Mouse (Mus musculus): ENCODE data around the gene Gm4881.
"Not testable (repeated sequence)": the region's sequence is repeated elsewhere in the genome, so short reads cannot be mapped to it uniquely, and the experiment has no call there.

Gene Gm4881

GRCm38 (mm10) chr7:24896269-24896668 lies 48.0 kb downstream of the Gm4881 start:
- DNase-seq (ENCODE audit: low spot score in 2 of 2): peak in 1 of 2 experiments; percentile 41

DNA sequence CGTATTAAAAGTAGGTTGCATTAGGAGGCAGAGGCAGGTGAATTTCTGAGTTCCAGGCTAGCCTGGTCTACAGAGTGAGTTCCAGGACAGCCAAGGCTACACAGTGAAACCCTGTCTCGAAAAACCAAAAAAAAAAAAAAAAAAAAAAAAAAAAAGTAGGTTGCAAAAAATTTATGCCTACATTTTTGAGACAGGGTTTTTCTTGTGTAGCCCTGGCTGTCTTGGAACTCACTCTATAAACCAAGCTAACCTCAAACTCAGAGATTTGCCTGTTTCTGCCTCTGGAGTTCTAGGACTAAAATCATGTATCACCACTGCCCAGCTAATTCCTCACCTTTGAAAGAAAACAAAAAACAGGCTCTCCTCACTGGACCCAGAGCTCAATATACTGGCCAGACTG lies 48.5 kb downstream of the Gm4881 start:
- not testable (repeated sequence) for DNase-seq (ENCODE audit: low spot score in 2 of 2)

DNA sequence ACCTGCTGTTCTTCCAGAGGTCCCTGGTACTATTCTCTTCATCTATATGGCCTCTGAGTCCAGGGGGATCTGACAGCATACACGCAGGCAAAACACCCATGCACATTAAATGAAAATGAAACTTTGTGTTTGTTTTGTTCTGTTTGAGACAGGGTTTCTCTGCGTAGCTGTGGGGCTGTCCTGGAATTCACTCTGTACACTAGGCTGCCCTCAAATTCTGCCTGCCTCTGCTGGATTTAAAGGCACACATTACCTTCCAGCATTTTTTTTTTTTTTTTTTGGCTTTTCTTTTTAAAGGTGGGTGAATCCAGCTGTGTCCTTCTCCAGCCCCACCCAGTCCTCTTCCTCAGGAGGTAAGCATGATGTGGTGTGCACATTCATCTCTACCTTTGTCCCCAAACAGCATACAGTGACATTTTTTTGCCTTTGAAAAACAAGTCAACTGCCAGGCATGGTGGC lies 52.1 kb downstream of the Gm4881 start:
- DNase-seq (ENCODE audit: low spot score in 2 of 2): no peak

DNA sequence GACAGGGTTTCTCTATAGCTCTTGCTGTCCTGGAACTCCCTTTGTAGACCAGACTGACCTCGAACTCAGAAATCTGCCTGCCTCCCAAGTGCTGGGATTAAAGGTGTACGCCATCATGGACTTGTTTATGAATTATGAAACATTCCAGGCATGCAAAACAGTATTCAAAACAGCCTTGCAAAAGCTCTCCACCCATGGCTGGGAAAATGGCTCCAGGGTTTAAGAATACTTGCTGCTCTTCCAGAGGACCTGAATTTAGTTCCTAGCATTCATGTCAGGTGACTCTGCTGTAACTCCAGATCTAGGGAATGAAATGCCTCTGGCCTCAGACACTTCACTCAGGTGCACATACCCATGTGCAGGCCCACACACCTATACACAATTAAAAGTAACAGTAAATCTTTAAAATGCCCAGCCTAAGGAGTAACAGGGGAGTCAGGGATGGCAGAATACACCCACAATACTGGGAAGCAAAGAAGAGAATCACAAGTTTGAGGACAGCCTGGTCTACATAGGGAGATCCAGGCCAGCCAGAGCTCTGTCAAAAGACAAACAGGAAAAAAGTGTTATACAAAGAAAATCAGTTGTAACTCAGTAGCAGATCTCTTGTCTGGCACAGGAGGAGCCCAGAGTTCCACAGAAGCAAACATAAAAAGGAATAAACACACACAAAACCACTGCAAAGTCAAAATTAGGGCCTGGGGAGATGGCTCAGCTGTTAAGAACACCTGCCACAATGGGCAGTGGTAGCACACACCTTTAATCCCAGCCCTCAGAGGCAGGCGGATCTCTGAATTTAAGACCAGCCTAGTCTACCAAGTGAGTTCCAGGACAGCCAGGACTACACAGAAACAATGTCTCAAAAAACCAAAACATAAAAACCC lies 52.8 kb downstream of the Gm4881 start:
- DNase-seq (ENCODE audit: low spot score in 2 of 2): no peak

GRCm38 (mm10) chr7:24890281-24891216 lies 53.7 kb downstream of the Gm4881 start:
- DNase-seq (ENCODE audit: low spot score in 2 of 2): peak; percentile 74 to 86

- DNase-seq (ENCODE audit: low spot score in 2 of 2): no peak
These were observed 54.7 kb downstream of the Gm4881 start for GRCm38 (mm10) chr7:24889431-24890220.

DNA sequence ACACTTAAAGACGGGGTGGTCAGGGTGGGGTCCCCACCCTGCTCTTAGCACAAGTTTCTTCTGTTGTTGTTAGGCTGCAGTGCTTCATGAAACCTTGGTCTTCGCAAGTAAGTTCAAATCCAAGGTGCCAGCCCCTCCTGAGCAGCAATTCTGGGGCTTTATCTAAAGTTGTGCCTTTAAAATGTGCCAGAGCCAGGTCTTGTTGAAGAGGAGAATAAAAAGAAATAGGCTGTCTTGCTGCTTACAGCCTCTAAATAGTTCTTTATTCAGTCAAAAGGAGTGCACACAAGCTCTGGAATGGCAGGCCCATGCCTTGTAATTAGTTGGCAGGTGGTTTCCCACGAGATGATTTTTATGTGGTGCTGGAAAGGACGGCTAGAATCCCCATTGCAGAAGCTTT lies 57.2 kb downstream of the Gm4881 start:
- no peak for DNase-seq (ENCODE audit: low spot score in 2 of 2)

- no peak for DNase-seq (ENCODE audit: low spot score in 2 of 2)
These were observed 58.0 kb downstream of the Gm4881 start for GRCm38 (mm10) chr7:24886308-24886633.

DNA sequence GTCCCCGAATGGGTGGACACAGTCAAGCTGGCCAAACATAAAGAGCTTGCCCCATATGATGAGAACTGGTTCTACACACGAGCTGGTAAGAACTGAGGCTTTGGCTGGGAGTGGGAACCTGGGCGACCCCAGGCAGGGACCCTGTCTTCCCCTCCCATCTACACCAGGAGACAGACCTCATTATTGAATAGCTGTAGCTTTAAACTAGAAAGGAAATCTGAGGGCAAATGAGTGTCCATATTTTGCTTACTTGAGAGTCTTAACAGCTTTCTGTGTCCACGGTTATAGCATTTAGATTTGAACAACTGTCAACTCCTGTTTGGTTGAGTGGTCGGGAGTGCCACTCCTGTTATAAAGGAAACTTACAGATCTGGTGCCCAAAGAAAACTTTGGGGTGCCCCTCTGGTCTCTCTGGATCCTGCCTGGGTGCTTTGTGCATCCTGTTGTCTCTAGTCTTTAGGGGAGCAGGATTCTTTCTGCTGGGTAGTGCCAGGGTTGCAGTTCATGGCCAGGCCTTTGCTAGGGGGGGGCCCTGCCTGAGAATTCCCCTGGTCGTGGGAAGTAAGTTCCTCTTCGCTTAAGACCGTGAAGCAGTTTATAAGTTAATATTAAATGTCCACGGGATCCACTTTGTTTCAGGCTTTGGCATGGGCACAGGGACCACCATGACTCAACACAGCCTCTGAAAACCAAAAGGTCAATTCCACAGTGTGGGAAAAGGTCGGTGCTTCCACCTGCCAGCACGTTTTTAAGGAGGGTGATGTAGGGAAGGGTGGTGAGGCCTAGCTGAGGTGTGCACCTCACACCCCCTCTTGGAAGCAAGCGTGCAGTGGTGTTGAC lies 58.6 kb downstream of the Gm4881 start:
- no peak for DNase-seq (ENCODE audit: low spot score in 2 of 2)

- DNase-seq (ENCODE audit: low spot score in 2 of 2): no peak
These were observed 59.5 kb downstream of the Gm4881 start for GRCm38 (mm10) chr7:24884693-24885291.

GRCm38 (mm10) chr7:24883896-24884692 lies 60.2 kb downstream of the Gm4881 start, which contains the start of gene Rps19:
Gene Rps19 (plus strand): TSS chr7:24884371.
- peak; percentile 98 to 99 for DNase-seq (ENCODE audit: low spot score in 2 of 2)

GRCm38 (mm10) chr7:24882416-24883199 lies 61.7 kb downstream of the Gm4881 start:
- DNase-seq (ENCODE audit: low spot score in 2 of 2): no peak

DNA sequence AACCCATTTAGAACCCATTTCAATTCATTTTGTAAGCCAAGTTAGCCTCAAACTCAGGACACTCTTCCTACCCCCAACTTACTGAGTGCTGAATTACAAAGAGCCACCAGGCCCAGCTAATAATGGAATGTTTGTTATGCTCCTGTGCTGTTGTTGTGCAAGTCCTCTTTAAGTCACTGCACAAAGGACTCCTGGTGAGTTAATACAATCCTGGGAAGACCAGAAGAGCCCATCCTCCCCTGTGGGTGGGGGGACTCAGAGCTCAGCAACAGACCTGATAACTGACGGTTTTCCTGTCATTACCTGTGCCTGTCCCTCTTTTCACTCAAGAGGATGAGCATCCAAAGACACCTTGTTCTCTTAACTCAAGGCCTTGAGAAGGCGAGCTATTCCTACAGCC lies 64.7 kb downstream of the Gm4881 start:
- DNase-seq (ENCODE audit: low spot score in 2 of 2): no peak

GRCm38 (mm10) chr7:24877588-24877987 lies 66.7 kb downstream of the Gm4881 start:
- DNase-seq (ENCODE audit: low spot score in 2 of 2): no peak
